Mouse (Mus musculus): ENCODE results near the gene Asphd1. TPM values are rescaled to one million over a fixed set of nuclear protein-coding genes. Genes with fewer than 3 reads are reported as not detected.

The Asphd1 gene
- polyA plus RNA-seq (2015; fragmentation: Nextera tagmentation; extraction: Ambion mirVana): 7.8 and 8.9 TPM in 2 replicates

- Histone ChIP-seq H3K9me3 (no peaks in the 10 kb centered on the region), H3K27ac (peak within 1 kb of the TSS; percentile 89), H3K4me3 (peak within 1 kb of the TSS; percentile 59), H3K9ac (peak within 1 kb of the TSS; percentile 75), H3K27me3 (replicated peaks) (no peaks in the 10 kb centered on the region), H3K36me3 (replicated peaks) (peaks cover 12% of the 10 kb centered on the region; the same call in 1 of the 2 replicates), H3K4me2 (peak within 1 kb of the TSS; percentile 92), H3K4me1 (peaks cover 53% of the 10 kb centered on the region)
- ATAC-seq (replicated peaks): peak; percentile 65
- under 1% methylated on average over 21 of the region's 21 CpGs for WGBS
These were observed at the start of gene Asphd1 for GRCm38 (mm10) chr7:126949403-126949792. Gene Asphd1, minus strand, starts transcription at chr7:126949582.

- Histone ChIP-seq H3K27me3 (replicated peaks) (no peaks in the 10 kb centered on the region), H3K36me3 (replicated peaks) (no peaks in the 10 kb centered on the region), H3K4me1 (no peaks in the 10 kb centered on the region), H3K9me3 (no peaks in the 10 kb centered on the region), H3K9ac (no peak overlapping the region), H3K4me2 (no peak overlapping the region), H3K27ac (no peak overlapping the region), H3K4me3 (no peak overlapping the region)
- WGBS: 82% methylated on average over 4 of the region's 4 CpGs
- ATAC-seq (replicated peaks): no peak
These were observed 47.1 kb upstream of the Asphd1 start for GRCm38 (mm10) chr7:126996449-126996848.

- Histone ChIP-seq H3K4me3 (no peak overlapping the region), H3K9ac (no peak overlapping the region), H3K4me1 (no peaks in the 10 kb centered on the region), H3K36me3 (replicated peaks) (no peaks in the 10 kb centered on the region), H3K27ac (no peak overlapping the region), H3K9me3 (no peaks in the 10 kb centered on the region), H3K4me2 (no peak overlapping the region), H3K27me3 (replicated peaks) (no peaks in the 10 kb centered on the region)
- 72% methylated on average over 8 of the region's 8 CpGs for WGBS
- no peak for ATAC-seq (replicated peaks)
These were observed 39.4 kb upstream of the Asphd1 start for GRCm38 (mm10) chr7:126988816-126989215.

GRCm38 (mm10) chr7:126986319-126986718 is 36.9 kb upstream of the Asphd1 start:
- no peak overlapping the region for H3K4me2 ChIP-seq
- H3K27ac ChIP-seq: no peak overlapping the region
- H3K27me3 ChIP-seq (replicated peaks): no peaks in the 10 kb centered on the region
- 41% methylated on average over 9 of the region's 9 CpGs for WGBS
- no peak for ATAC-seq (replicated peaks)
- no peaks in the 10 kb centered on the region for H3K9me3 ChIP-seq
- no peak overlapping the region for H3K4me3 ChIP-seq
- H3K9ac ChIP-seq: no peak overlapping the region
- 0 out of 2 replicates have a peak, but pooled peaks cover 2% of the 10 kb centered on the region for H3K36me3 ChIP-seq (replicated peaks)
- H3K4me1 ChIP-seq: no peaks in the 10 kb centered on the region

GRCm38 (mm10) chr7:126984667-126985444 is 35.5 kb upstream of the Asphd1 start:
- Histone ChIP-seq H3K36me3 (replicated peaks) (peaks cover 7% of the 10 kb centered on the region; the same call in 1 of the 2 replicates), H3K9me3 (no peaks in the 10 kb centered on the region), H3K4me2 (no peak overlapping the region), H3K9ac (no peak overlapping the region), H3K27me3 (replicated peaks) (no peaks in the 10 kb centered on the region), H3K4me1 (no peaks in the 10 kb centered on the region), H3K27ac (no peak overlapping the region), H3K4me3 (no peak overlapping the region)
- WGBS: 65% methylated on average over 10 of the region's 10 CpGs
- ATAC-seq (replicated peaks): no peak

- Histone ChIP-seq H3K9ac (no peak overlapping the region), H3K4me1 (peaks cover 4% of the 10 kb centered on the region; the same call in 1 of the 2 replicates), H3K4me2 (no peak overlapping the region), H3K9me3 (no peaks in the 10 kb centered on the region), H3K27me3 (replicated peaks) (no peaks in the 10 kb centered on the region), H3K4me3 (no peak overlapping the region), H3K27ac (no peak overlapping the region), H3K36me3 (replicated peaks) (peaks cover 24% of the 10 kb centered on the region; the same call in 1 of the 2 replicates)
- no peak for ATAC-seq (replicated peaks)
- WGBS: 88% methylated on average over 7 of the region's 7 CpGs
These were observed 33.7 kb upstream of the Asphd1 start for GRCm38 (mm10) chr7:126983113-126983512.

- H3K9me3 ChIP-seq: no peaks in the 10 kb centered on the region
- no peak overlapping the region for H3K4me2 ChIP-seq
- no peak for ATAC-seq (replicated peaks)
- WGBS: 90% methylated on average over 4 of the region's 4 CpGs
- peaks cover 15% of the 10 kb centered on the region for H3K4me1 ChIP-seq
- no peak overlapping the region for H3K4me3 ChIP-seq
- no peak overlapping the region for H3K27ac ChIP-seq
- no peaks in the 10 kb centered on the region for H3K27me3 ChIP-seq (replicated peaks)
- no peak overlapping the region for H3K9ac ChIP-seq
- H3K36me3 ChIP-seq (replicated peaks): peaks cover 26% of the 10 kb centered on the region; the same call in 1 of the 2 replicates
These were observed 32.7 kb upstream of the Asphd1 start for GRCm38 (mm10) chr7:126982054-126982453.

- no peak overlapping the region for H3K9ac ChIP-seq
- H3K27me3 ChIP-seq (replicated peaks): no peaks in the 10 kb centered on the region
- 84% methylated on average over 2 of the region's 2 CpGs for WGBS
- H3K9me3 ChIP-seq: no peaks in the 10 kb centered on the region
- no peak overlapping the region for H3K27ac ChIP-seq
- H3K36me3 ChIP-seq (replicated peaks): peaks cover 26% of the 10 kb centered on the region; the same call in 1 of the 2 replicates
- no peak for ATAC-seq (replicated peaks)
- no peak overlapping the region for H3K4me3 ChIP-seq
- peaks cover 17% of the 10 kb centered on the region for H3K4me1 ChIP-seq
- no peak overlapping the region for H3K4me2 ChIP-seq
These were observed 32.2 kb upstream of the Asphd1 start for GRCm38 (mm10) chr7:126981601-126982000.

GRCm38 (mm10) chr7:126978841-126979240 is 29.5 kb upstream of the Asphd1 start:
- Histone ChIP-seq H3K27ac (no peak overlapping the region), H3K27me3 (replicated peaks) (no peaks in the 10 kb centered on the region), H3K9me3 (no peaks in the 10 kb centered on the region), H3K9ac (no peak overlapping the region), H3K36me3 (replicated peaks) (peaks cover 26% of the 10 kb centered on the region; the same call in 1 of the 2 replicates), H3K4me1 (peaks cover 17% of the 10 kb centered on the region), H3K4me2 (no peak overlapping the region), H3K4me3 (no peak overlapping the region)
- 90% methylated on average over 6 of the region's 6 CpGs for WGBS
- ATAC-seq (replicated peaks): no peak

GRCm38 (mm10) chr7:126976878-126977459 is 27.6 kb upstream of the Asphd1 start:
- Histone ChIP-seq H3K4me2 (peak overlapping the region; percentile 82), H3K27ac (peak overlapping the region; percentile 98), H3K9ac (peak overlapping the region; percentile 95), H3K36me3 (replicated peaks) (peaks cover 26% of the 10 kb centered on the region; the same call in 1 of the 2 replicates), H3K4me1 (peaks cover 17% of the 10 kb centered on the region), H3K9me3 (no peaks in the 10 kb centered on the region), H3K27me3 (replicated peaks) (no peaks in the 10 kb centered on the region), H3K4me3 (peak overlapping the region; percentile 90)
- WGBS: 27% methylated on average over 14 of the region's 14 CpGs
- no peak for ATAC-seq (replicated peaks)

- H3K27me3 ChIP-seq (replicated peaks): no peaks in the 10 kb centered on the region
- peak; percentile 95 for ATAC-seq (replicated peaks)
- H3K9ac ChIP-seq: peak within 1 kb of the TSS; percentile 95
- no peaks in the 10 kb centered on the region for H3K9me3 ChIP-seq
- H3K27ac ChIP-seq: peak within 1 kb of the TSS; percentile 98
- H3K4me2 ChIP-seq: peak within 1 kb of the TSS; percentile 82
- H3K4me1 ChIP-seq: peaks cover 17% of the 10 kb centered on the region
- 0% methylated on average over 55 of the region's 55 CpGs for WGBS
- peak within 1 kb of the TSS; percentile 90 for H3K4me3 ChIP-seq
- H3K36me3 ChIP-seq (replicated peaks): peaks cover 24% of the 10 kb centered on the region
These were observed 26.8 kb upstream of the Asphd1 start, which contains the start of gene Cdiptos for GRCm38 (mm10) chr7:126975950-126976866. Gene Cdiptos, minus strand, starts transcription at chr7:126976098.

- 0% methylated on average over 1 of the region's 1 CpGs for WGBS
These were observed 26.3 kb upstream of the Asphd1 start, which contains the start of gene Cdipt for GRCm38 (mm10) chr7:126975893-126975949. Gene Cdipt, plus strand, starts transcription at chr7:126975914.

More at GRCm38 (mm10) chr7:126975893-126975949, 26.3 kb upstream of the Asphd1 start, which contains the start of gene Cdipt:
- H3K4me1 ChIP-seq: peaks cover 17% of the 10 kb centered on the region
- H3K9ac ChIP-seq: peak within 1 kb of the TSS; percentile 95
- H3K36me3 ChIP-seq (replicated peaks): peaks cover 27% of the 10 kb centered on the region
- H3K27me3 ChIP-seq (replicated peaks): no peaks in the 10 kb centered on the region
- H3K9me3 ChIP-seq: no peaks in the 10 kb centered on the region
- H3K27ac ChIP-seq: peak within 1 kb of the TSS; percentile 98
- peak within 1 kb of the TSS; percentile 82 for H3K4me2 ChIP-seq
- H3K4me3 ChIP-seq: peak within 1 kb of the TSS; percentile 90
- no peak for ATAC-seq (replicated peaks)

Data from midbrain, embryonic 15.5 days (tissue).